Mouse (Mus musculus): ENCODE results near the gene Vps13a. TPM values are rescaled to one million over a fixed set of nuclear protein-coding genes. Genes with fewer than 3 reads are reported as not detected.
"Not testable (repeated sequence)": the region's sequence is repeated elsewhere in the genome, so short reads cannot be mapped to it uniquely, and the experiment has no call there.

The Vps13a gene
- polyA plus RNA-seq, 1 experiment from 2014 or later = 7.0 TPM

DNA sequence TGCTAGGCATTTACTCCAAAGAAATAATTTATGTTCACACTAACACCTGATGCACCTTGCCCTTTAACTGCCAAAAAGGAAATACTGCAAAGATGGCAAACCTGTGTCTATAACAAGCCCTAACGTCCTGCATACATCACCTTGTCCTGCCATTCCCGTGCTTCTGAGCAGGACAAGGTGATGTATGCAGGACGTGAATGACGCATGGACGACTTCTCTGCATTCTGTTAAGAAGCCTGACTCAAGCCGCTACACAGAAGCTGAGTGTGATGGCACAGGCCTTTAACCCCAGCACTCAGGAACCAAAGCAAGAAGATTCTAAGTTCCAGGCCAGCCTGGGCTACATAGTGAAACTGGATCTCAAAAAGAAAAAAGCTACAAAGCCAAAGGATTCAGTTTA is 2.2 kb downstream of the Vps13a start:
- no peak overlapping the region for H3K4me2 ChIP-seq (ENCODE audit: low read length)
- H3K36me3 ChIP-seq (ENCODE audit: control insufficient read depth, insufficient read depth, low read length) = no peaks in the 10 kb centered on the region
- H3K27me3 ChIP-seq (replicated peaks; ENCODE audit: control insufficient read depth, insufficient read depth, low read length) = 0 out of 2 replicates have a peak, but pooled peaks cover 3% of the 10 kb centered on the region
- DNase-seq (ENCODE audit: low spot score) (no peak), ATAC-seq (no peak)
- no peak overlapping the region for H3K4me3 ChIP-seq (ENCODE audit: low read depth, low read length)
- H3K9ac ChIP-seq (ENCODE audit: low read length) = no peak overlapping the region
- H3K4me1 ChIP-seq (ENCODE audit: control insufficient read depth, insufficient read depth, low read length) = peaks cover 5% of the 10 kb centered on the region; the same call in 1 of the 2 replicates
- H3K9me3 ChIP-seq (replicated peaks; ENCODE audit: control insufficient read depth, low read length) = no peaks in the 10 kb centered on the region
- WGBS = 69% methylated on average over 6 of the region's 6 CpGs
- no peak overlapping the region for H3K27ac ChIP-seq (ENCODE audit: low read depth, low read length)

- DNase-seq (ENCODE audit: low spot score) = no peak
- ATAC-seq = no peak
- H3K4me3 ChIP-seq (ENCODE audit: low read depth, low read length) = no peak overlapping the region
- H3K4me1 ChIP-seq (ENCODE audit: control insufficient read depth, insufficient read depth, low read length) = peaks cover 5% of the 10 kb centered on the region; the same call in 1 of the 2 replicates
- WGBS = 83% methylated on average over 3 of the region's 3 CpGs
- 0 out of 2 replicates have a peak, but pooled peaks cover 3% of the 10 kb centered on the region for H3K27me3 ChIP-seq (replicated peaks; ENCODE audit: control insufficient read depth, insufficient read depth, low read length)
- no peak overlapping the region for H3K4me2 ChIP-seq (ENCODE audit: low read length)
- no peak overlapping the region for H3K9ac ChIP-seq (ENCODE audit: low read length)
- H3K36me3 ChIP-seq (ENCODE audit: control insufficient read depth, insufficient read depth, low read length) = no peaks in the 10 kb centered on the region
- H3K27ac ChIP-seq (ENCODE audit: low read depth, low read length) = no peak overlapping the region
- no peaks in the 10 kb centered on the region for H3K9me3 ChIP-seq (replicated peaks; ENCODE audit: control insufficient read depth, low read length)
These were observed 2.8 kb downstream of the Vps13a start for GRCm38 (mm10) chr19:16777901-16778300.

- not testable (repeated sequence) for H3K4me1 ChIP-seq (ENCODE audit: control insufficient read depth, insufficient read depth, low read length); DNase-seq (ENCODE audit: low spot score); H3K36me3 ChIP-seq (ENCODE audit: control insufficient read depth, insufficient read depth, low read length); H3K4me2 ChIP-seq (ENCODE audit: low read length); H3K9ac ChIP-seq (ENCODE audit: low read length); ATAC-seq; H3K27ac ChIP-seq (ENCODE audit: low read depth, low read length); H3K9me3 ChIP-seq (replicated peaks; ENCODE audit: control insufficient read depth, low read length); H3K27me3 ChIP-seq (replicated peaks; ENCODE audit: control insufficient read depth, insufficient read depth, low read length); H3K4me3 ChIP-seq (ENCODE audit: low read depth, low read length)
These were observed 3.3 kb downstream of the Vps13a start for GRCm38 (mm10) chr19:16777391-16777790.

DNA sequence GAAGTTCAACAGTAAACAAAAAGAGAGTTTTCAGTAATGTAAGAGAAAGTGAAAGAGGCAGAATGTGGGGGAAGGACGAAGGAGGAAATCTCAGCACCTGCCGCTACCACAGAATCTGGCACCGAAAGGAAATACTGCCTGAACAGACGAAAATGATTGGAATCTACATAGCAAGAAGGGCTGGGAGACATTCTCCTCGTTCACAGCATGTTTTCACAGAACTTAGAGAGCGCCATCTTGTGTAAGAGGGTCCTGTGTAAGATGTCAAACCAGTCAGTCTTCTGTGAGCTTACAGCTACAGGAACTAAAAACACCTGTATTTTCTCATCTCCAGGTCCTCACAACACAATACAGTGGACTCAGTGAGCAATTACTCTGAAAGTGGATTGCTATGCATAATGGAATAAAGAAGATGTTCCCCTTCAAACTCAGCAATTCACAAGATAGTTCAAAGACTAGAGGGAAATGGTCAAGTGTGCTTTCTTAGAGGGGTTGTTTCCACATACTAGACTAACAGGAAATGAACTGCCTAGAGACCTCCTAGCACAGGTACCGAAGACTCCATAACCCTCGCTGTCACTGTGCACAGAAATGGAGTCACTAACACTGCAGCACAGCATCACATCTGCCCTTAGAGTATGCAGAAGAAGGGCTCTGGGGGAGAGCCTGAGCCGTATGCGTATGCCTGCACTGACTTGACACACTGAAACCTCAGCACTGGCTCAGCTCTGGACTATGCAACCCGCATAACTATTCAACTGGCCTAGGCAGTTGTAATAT is 7.3 kb downstream of the Vps13a start:
- Histone ChIP-seq H3K27me3 (replicated peaks; ENCODE audit: control insufficient read depth, insufficient read depth, low read length) (no peaks in the 10 kb centered on the region), H3K4me2 (ENCODE audit: low read length) (no peak overlapping the region), H3K36me3 (ENCODE audit: control insufficient read depth, insufficient read depth, low read length) (no peaks in the 10 kb centered on the region), H3K9ac (ENCODE audit: low read length) (no peak overlapping the region), H3K9me3 (replicated peaks; ENCODE audit: control insufficient read depth, low read length) (no peaks in the 10 kb centered on the region), H3K4me1 (ENCODE audit: control insufficient read depth, insufficient read depth, low read length) (no peaks in the 10 kb centered on the region), H3K4me3 (ENCODE audit: low read depth, low read length) (no peak overlapping the region), H3K27ac (ENCODE audit: low read depth, low read length) (no peak overlapping the region)
- no peak for DNase-seq (ENCODE audit: low spot score)
- no peak for ATAC-seq
- WGBS = 72% methylated on average over 11 of the region's 11 CpGs

GRCm38 (mm10) chr19:16767407-16767806 is 13.3 kb downstream of the Vps13a start:
- DNase-seq (ENCODE audit: low spot score) (no peak), ATAC-seq (no peak)
- no peaks in the 10 kb centered on the region for H3K4me1 ChIP-seq (ENCODE audit: control insufficient read depth, insufficient read depth, low read length)
- H3K27ac ChIP-seq (ENCODE audit: low read depth, low read length) = no peak overlapping the region
- H3K27me3 ChIP-seq (replicated peaks; ENCODE audit: control insufficient read depth, insufficient read depth, low read length) = no peaks in the 10 kb centered on the region
- WGBS = 90% methylated on average over 2 of the region's 2 CpGs
- no peak overlapping the region for H3K4me3 ChIP-seq (ENCODE audit: low read depth, low read length)
- no peaks in the 10 kb centered on the region for H3K9me3 ChIP-seq (replicated peaks; ENCODE audit: control insufficient read depth, low read length)
- H3K9ac ChIP-seq (ENCODE audit: low read length) = no peak overlapping the region
- H3K4me2 ChIP-seq (ENCODE audit: low read length) = no peak overlapping the region
- no peaks in the 10 kb centered on the region for H3K36me3 ChIP-seq (ENCODE audit: control insufficient read depth, insufficient read depth, low read length)

DNA sequence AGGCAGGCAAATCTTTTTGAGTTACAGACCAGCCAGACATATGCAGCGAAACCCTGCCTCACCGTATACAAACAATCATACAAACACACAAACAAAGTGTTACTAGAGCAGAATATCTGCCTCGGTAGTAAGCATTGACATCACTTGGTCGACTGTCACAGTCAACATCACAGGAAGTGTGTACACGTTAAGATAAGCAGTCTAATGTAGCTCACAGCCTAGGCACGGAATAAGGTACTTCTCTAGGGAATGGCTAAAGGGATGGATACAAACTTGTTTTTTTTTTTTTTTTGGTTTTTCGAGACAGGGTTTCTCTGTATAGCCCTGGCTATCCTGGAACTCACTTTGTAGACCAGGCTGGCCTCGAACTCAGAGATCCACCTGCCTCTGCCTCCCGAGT is 23.3 kb downstream of the Vps13a start:
- H3K9me3 ChIP-seq (replicated peaks; ENCODE audit: control insufficient read depth, low read length); H3K4me1 ChIP-seq (ENCODE audit: control insufficient read depth, insufficient read depth, low read length); DNase-seq (ENCODE audit: low spot score); H3K4me3 ChIP-seq (ENCODE audit: low read depth, low read length); H3K4me2 ChIP-seq (ENCODE audit: low read length); H3K36me3 ChIP-seq (ENCODE audit: control insufficient read depth, insufficient read depth, low read length); ATAC-seq; H3K27me3 ChIP-seq (replicated peaks; ENCODE audit: control insufficient read depth, insufficient read depth, low read length); H3K27ac ChIP-seq (ENCODE audit: low read depth, low read length); H3K9ac ChIP-seq (ENCODE audit: low read length): not testable (repeated sequence)
- 93% methylated on average over 8 of the region's 9 CpGs for WGBS

- Histone ChIP-seq H3K4me2 (ENCODE audit: low read length) (no peak overlapping the region), H3K9ac (ENCODE audit: low read length) (no peak overlapping the region), H3K27ac (ENCODE audit: low read depth, low read length) (no peak overlapping the region), H3K4me1 (ENCODE audit: control insufficient read depth, insufficient read depth, low read length) (no peaks in the 10 kb centered on the region), H3K4me3 (ENCODE audit: low read depth, low read length) (no peak overlapping the region), H3K36me3 (ENCODE audit: control insufficient read depth, insufficient read depth, low read length) (no peaks in the 10 kb centered on the region), H3K27me3 (replicated peaks; ENCODE audit: control insufficient read depth, insufficient read depth, low read length) (no peaks in the 10 kb centered on the region), H3K9me3 (replicated peaks; ENCODE audit: control insufficient read depth, low read length) (no peaks in the 10 kb centered on the region)
- peak; percentile 5 for DNase-seq (ENCODE audit: low spot score)
- ATAC-seq = no peak
These were observed 24.9 kb downstream of the Vps13a start for GRCm38 (mm10) chr19:16755854-16756253.

DNA sequence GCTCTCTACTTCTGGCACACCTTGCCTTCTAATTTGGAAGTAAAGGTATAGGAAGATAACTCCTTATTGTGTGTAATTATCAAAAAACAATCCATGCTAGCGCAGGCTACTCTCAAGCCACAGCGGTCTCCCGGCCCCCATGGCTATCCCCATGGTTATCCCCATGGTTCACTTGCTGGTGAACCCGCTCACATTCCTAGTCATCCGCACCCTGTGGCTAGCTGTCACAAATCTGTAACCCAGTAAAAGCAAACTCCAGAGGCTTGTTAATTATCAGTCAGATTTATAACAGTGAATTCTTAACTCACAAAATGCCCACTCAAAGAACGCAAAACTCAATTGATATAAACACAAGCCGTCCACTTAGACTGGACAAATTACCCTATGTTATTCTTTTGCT is 25.5 kb downstream of the Vps13a start:
- WGBS = 89% methylated on average over 7 of the region's 7 CpGs
- no peak for ATAC-seq

GRCm38 (mm10) chr19:16753151-16753550 is 27.6 kb downstream of the Vps13a start:
- Histone ChIP-seq H3K9me3 (replicated peaks; ENCODE audit: control insufficient read depth, low read length) (no peaks in the 10 kb centered on the region), H3K4me1 (ENCODE audit: control insufficient read depth, insufficient read depth, low read length) (no peaks in the 10 kb centered on the region), H3K4me2 (ENCODE audit: low read length) (no peak overlapping the region), H3K4me3 (ENCODE audit: low read depth, low read length) (no peak overlapping the region), H3K36me3 (ENCODE audit: control insufficient read depth, insufficient read depth, low read length) (no peaks in the 10 kb centered on the region), H3K27ac (ENCODE audit: low read depth, low read length) (no peak overlapping the region), H3K27me3 (replicated peaks; ENCODE audit: control insufficient read depth, insufficient read depth, low read length) (no peaks in the 10 kb centered on the region), H3K9ac (ENCODE audit: low read length) (no peak overlapping the region)
- WGBS = 91% methylated on average over 3 of the region's 3 CpGs
- ATAC-seq (no peak), DNase-seq (ENCODE audit: low spot score) (no peak)

More for the DNA sequence above, 25.5 kb downstream of the Vps13a start:
- H3K36me3 ChIP-seq (ENCODE audit: control insufficient read depth, insufficient read depth, low read length) = no peaks in the 10 kb centered on the region
- H3K9me3 ChIP-seq (replicated peaks; ENCODE audit: control insufficient read depth, low read length) = no peaks in the 10 kb centered on the region
- DNase-seq (ENCODE audit: low spot score) = no peak
- H3K4me3 ChIP-seq (ENCODE audit: low read depth, low read length) = no peak overlapping the region
- H3K27ac ChIP-seq (ENCODE audit: low read depth, low read length) = no peak overlapping the region
- H3K27me3 ChIP-seq (replicated peaks; ENCODE audit: control insufficient read depth, insufficient read depth, low read length) = no peaks in the 10 kb centered on the region
- H3K4me2 ChIP-seq (ENCODE audit: low read length) = no peak overlapping the region
- H3K9ac ChIP-seq (ENCODE audit: low read length) = no peak overlapping the region
- H3K4me1 ChIP-seq (ENCODE audit: control insufficient read depth, insufficient read depth, low read length) = no peaks in the 10 kb centered on the region

Measured in forebrain, embryonic 14.5 days (tissue).